Mouse (Mus musculus) E14TG2a.4 (cell line): ENCODE results near the gene Elmod3.

Source experiments
- CTCF ChIP-seq: conservative IDR thresholded peaks from 2 replicates; pipeline ENCODE4 v1.5.1; 2014; ENCODE audit warnings: low read length
- NANOG ChIP-seq: IDR thresholded peaks from 2 replicates; pipeline ENCODE4 v1.6.1; 2014; ENCODE audit warnings: borderline replicate concordance, low read length, mixed read lengths
- POU5F1 ChIP-seq: IDR thresholded peaks from 2 replicates; pipeline ENCODE4 v1.6.1; 2014; ENCODE audit warnings: low read length, borderline replicate concordance

DNA sequence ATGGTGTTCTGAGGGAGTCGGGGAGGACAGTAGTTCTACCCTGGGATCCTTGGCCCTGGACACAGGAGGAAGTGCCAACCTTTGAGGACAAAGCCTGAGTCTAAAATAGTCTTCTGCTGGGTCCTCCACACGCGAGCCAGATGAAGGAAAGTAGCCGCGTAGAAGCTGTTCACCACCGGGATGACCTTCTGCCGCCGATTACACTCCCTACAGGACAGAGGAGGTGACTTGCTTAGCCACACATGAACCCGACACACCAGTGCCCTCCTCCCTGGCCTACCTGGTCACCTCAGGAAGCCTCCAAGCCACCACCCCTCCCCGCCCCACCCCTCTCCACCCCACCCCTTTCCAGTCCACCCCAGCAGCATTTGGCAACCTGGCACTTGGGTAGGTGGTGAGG lies 29.5 kb downstream of the Elmod3 start:
- TF ChIP-seq CTCF: no peak
- TF ChIP-seq POU5F1: no peak
- no peak for TF ChIP-seq NANOG
